Mouse (Mus musculus) midbrain, postnatal 0 days (tissue): ENCODE measurements at regions not wholly inside any gene's neighbourhood (a gene's known extent, or its start where the extent isn't known, plus 50 kb on each side); places are given as distances from the start of the nearest gene placed in this dataset.
A peak's percentile ranks its signal among the peaks of the same experiment; 100 is the strongest.

ENCODE experiments used
- ATAC-seq: fragments of 200-750 bp; cut with Nextera tagmentation; 2 replicates; pipeline ENCODE4 v1.8.0; 2017; ENCODE audit warnings: moderate number of reproducible peaks, mild to moderate bottlenecking, moderate TSS enrichment, moderate library complexity; ENCODE audit not compliant: low FRiP score
- DNase-seq: peaks from one replicate; pipeline ENCODE4 v3.0.0-alpha.2; 2015; ENCODE audit warnings: low spot score
- H3K27ac ChIP-seq: fragments of 300-500 bp; sonication (generic); 2 replicates; pipeline ENCODE4 v1.5.1; 2014; ENCODE audit warnings: low read depth, mild to moderate bottlenecking, low read length, mixed read lengths
- H3K27me3 ChIP-seq: fragments of 300-500 bp; sonication (generic); 2 replicates; pipeline ENCODE4 v1.6.1; 2014; ENCODE audit warnings: low read length, control low read depth, mixed read lengths; ENCODE audit not compliant: insufficient read depth
- H3K36me3 ChIP-seq: fragments of 300-500 bp; sonication (generic); 2 replicates; pipeline ENCODE4 v1.6.1; 2014; ENCODE audit warnings: low read length, control low read depth, mixed read lengths; ENCODE audit not compliant: insufficient read depth
- H3K4me1 ChIP-seq: fragments of 300-500 bp; sonication (generic); 2 replicates; pipeline ENCODE4 v1.6.1; 2014; ENCODE audit warnings: mild to moderate bottlenecking, control low read depth, antibody characterized with exemption, low read length, mixed read lengths; ENCODE audit not compliant: insufficient read depth
- H3K4me2 ChIP-seq: fragments of 300-500 bp; sonication (generic); 2 replicates; pipeline ENCODE4 v1.6.1; 2014; ENCODE audit warnings: low read depth, mild to moderate bottlenecking, low read length, mixed read lengths; ENCODE audit not compliant: poor library complexity, severe bottlenecking
- H3K4me3 ChIP-seq: fragments of 300-500 bp; sonication (generic); 2 replicates; pipeline ENCODE4 v1.5.1; 2014; ENCODE audit warnings: low read depth, mild to moderate bottlenecking, low read length, moderate library complexity
- H3K9ac ChIP-seq: fragments of 300-500 bp; sonication (generic); replicated peaks from 2 replicates; pipeline ENCODE4 v1.6.1; 2014; ENCODE audit warnings: mild to moderate bottlenecking, low read length, moderate library complexity, mixed read lengths; ENCODE audit not compliant: poor library complexity, severe bottlenecking
- H3K9me3 ChIP-seq: fragments of 300-500 bp; sonication (generic); 2 replicates; pipeline ENCODE4 v1.6.1; 2016; ENCODE audit warnings: low read length, control low read depth
- CTCF ChIP-seq: IDR thresholded peaks from 2 replicates; pipeline ENCODE4 v1.5.1; 2016; ENCODE audit warnings: antibody characterized with exemption, mild to moderate bottlenecking
- WGBS: fragments of 180-500 bp; shearing (Covaris S2); extraction: QIAGEN DNeasy Blood & Tissue Kit; methylation state at CpG from one replicate; pipeline ENCODE4 v1.1.7; 2014; 5-methylcytosine and 5-hydroxymethylcytosine counted together

- 61% methylated on average over 2 of the region's 2 CpGs for WGBS
- no peak overlapping the region for H3K27ac ChIP-seq
- no peaks in the 10 kb centered on the region for H3K36me3 ChIP-seq
- H3K27me3 ChIP-seq: no peaks in the 10 kb centered on the region
- DNase-seq: no peak
- H3K4me1 ChIP-seq: peaks cover 10% of the 10 kb centered on the region
- no peak overlapping the region for H3K9ac ChIP-seq
- no peak for ATAC-seq
- no peak overlapping the region for H3K4me2 ChIP-seq
- no peak overlapping the region for H3K4me3 ChIP-seq
- no peak for TF ChIP-seq CTCF
- H3K9me3 ChIP-seq: no peaks in the 10 kb centered on the region
These were observed 105.9 kb upstream of the Arhgap5 start for GRCm38 (mm10) chr12:52397718-52398510.

- Histone ChIP-seq H3K27ac (no peak overlapping the region), H3K36me3 (no peaks in the 10 kb centered on the region), H3K27me3 (no peaks in the 10 kb centered on the region), H3K4me2 (no peak overlapping the region), H3K4me3 (no peak overlapping the region), H3K4me1 (peaks cover 10% of the 10 kb centered on the region), H3K9ac (no peak overlapping the region), H3K9me3 (no peaks in the 10 kb centered on the region)
- DNase-seq (no peak), ATAC-seq (no peak)
- TF ChIP-seq CTCF: no peak
- WGBS: 72% methylated on average over 6 of the region's 6 CpGs
These were observed 105.2 kb upstream of the Arhgap5 start for GRCm38 (mm10) chr12:52398511-52398975.

GRCm38 (mm10) chr12:52400099-52400498 is 103.7 kb upstream of the Arhgap5 start:
- no peaks in the 10 kb centered on the region for H3K9me3 ChIP-seq
- H3K27ac ChIP-seq: no peak overlapping the region
- ATAC-seq (no peak), DNase-seq (no peak)
- 84% methylated on average over 3 of the region's 3 CpGs for WGBS
- H3K4me2 ChIP-seq: no peak overlapping the region
- H3K27me3 ChIP-seq: no peaks in the 10 kb centered on the region
- no peaks in the 10 kb centered on the region for H3K36me3 ChIP-seq
- no peak for TF ChIP-seq CTCF
- no peak overlapping the region for H3K4me3 ChIP-seq
- H3K4me1 ChIP-seq: peaks cover 10% of the 10 kb centered on the region
- H3K9ac ChIP-seq: no peak overlapping the region

- H3K9me3 ChIP-seq: no peaks in the 10 kb centered on the region
- no peak for TF ChIP-seq CTCF
- no peak overlapping the region for H3K9ac ChIP-seq
- DNase-seq (no peak), ATAC-seq (no peak)
- H3K27me3 ChIP-seq: no peaks in the 10 kb centered on the region
- no peaks in the 10 kb centered on the region for H3K4me1 ChIP-seq
- WGBS: 96% methylated on average over 4 of the region's 4 CpGs
- no peak overlapping the region for H3K27ac ChIP-seq
- H3K36me3 ChIP-seq: no peaks in the 10 kb centered on the region
- H3K4me3 ChIP-seq: no peak overlapping the region
- no peak overlapping the region for H3K4me2 ChIP-seq
These were observed 101.1 kb upstream of the Arhgap5 start for GRCm38 (mm10) chr12:52402711-52403110.

GRCm38 (mm10) chr12:52406386-52406785 is 97.4 kb upstream of the Arhgap5 start:
- no peaks in the 10 kb centered on the region for H3K36me3 ChIP-seq
- H3K4me3 ChIP-seq: no peak overlapping the region
- H3K4me1 ChIP-seq: no peaks in the 10 kb centered on the region
- 84% methylated on average over 6 of the region's 6 CpGs for WGBS
- no peak overlapping the region for H3K9ac ChIP-seq
- ATAC-seq (no peak), DNase-seq (no peak)
- H3K4me2 ChIP-seq: no peak overlapping the region
- no peak for TF ChIP-seq CTCF
- no peaks in the 10 kb centered on the region for H3K27me3 ChIP-seq
- no peaks in the 10 kb centered on the region for H3K9me3 ChIP-seq
- no peak overlapping the region for H3K27ac ChIP-seq

GRCm38 (mm10) chr12:52408307-52408895 is 95.4 kb upstream of the Arhgap5 start:
- TF ChIP-seq CTCF: peak; percentile 28
- no peak overlapping the region for H3K27ac ChIP-seq
- no peak for DNase-seq
- no peaks in the 10 kb centered on the region for H3K27me3 ChIP-seq
- H3K4me3 ChIP-seq: no peak overlapping the region
- 86% methylated on average over 8 of the region's 8 CpGs for WGBS
- H3K9ac ChIP-seq: no peak overlapping the region
- H3K36me3 ChIP-seq: no peaks in the 10 kb centered on the region
- no peak for ATAC-seq
- no peaks in the 10 kb centered on the region for H3K4me1 ChIP-seq
- no peak overlapping the region for H3K4me2 ChIP-seq
- no peaks in the 10 kb centered on the region for H3K9me3 ChIP-seq
